Comparison of ENCODE assay signal across 11 mouse cellular contexts in the genomic region with DNA sequence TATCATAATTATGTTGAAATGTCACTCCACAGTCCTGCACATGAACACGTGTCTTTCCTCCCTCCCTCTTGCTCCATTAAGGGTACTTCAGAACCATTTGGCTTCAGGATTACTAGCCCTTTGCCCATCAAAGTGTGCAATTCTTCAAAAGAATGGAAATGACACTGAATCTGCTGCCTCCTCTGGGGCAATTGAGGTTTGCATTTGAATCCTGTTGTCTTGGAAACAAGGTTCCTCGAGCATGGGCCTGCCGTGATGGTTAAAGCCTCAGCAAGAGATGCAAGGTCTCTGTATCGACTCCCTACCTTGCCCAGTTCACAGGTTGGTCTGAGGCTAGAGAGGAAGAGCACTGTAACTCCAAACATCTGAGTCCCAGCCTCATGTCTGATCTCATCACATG.
"Had no signal": no experiment of that assay in that cellular context is flagged by ENCODE, and none has a peak within 500 bp of the region (broad histone marks: within the 10 kb centered on the region; RNA-seq: fewer than 3 reads in every experiment).

No protein-coding gene starts in this region.

- H3K9ac ChIP-seq: limb, embryonic 12.5 days; liver, embryonic 13.5 days; liver, postnatal 0 days; lung, embryonic 15.5 days had no signal

- ATAC-seq: liver, postnatal 0 days had no signal

- H3K36me3 ChIP-seq: limb, embryonic 12.5 days; liver, embryonic 13.5 days; lung, embryonic 15.5 days had no signal

- DNase-seq: kidney, adult 8-10 months; kidney, postnatal 25 days; layer of hippocampus, adult 9-11 months; liver; liver, embryonic 13.5 days; liver, postnatal 0 days; thymus, postnatal 4 days had no signal

- H3K27ac ChIP-seq: limb, embryonic 12.5 days; liver, embryonic 13.5 days; lung, embryonic 15.5 days; stomach, postnatal 0 days had no signal

- H3K9me3 ChIP-seq: limb, embryonic 12.5 days; liver, embryonic 13.5 days; lung, embryonic 15.5 days had no signal

- H3K4me3 ChIP-seq: limb, embryonic 12.5 days; liver, embryonic 13.5 days; lung, embryonic 15.5 days; myocyte had no signal

- H3K4me1 ChIP-seq: liver, embryonic 13.5 days had no signal

- H3K27me3 ChIP-seq: limb, embryonic 12.5 days; liver, embryonic 13.5 days; lung, embryonic 15.5 days had no signal

- H3K4me2 ChIP-seq: limb, embryonic 12.5 days; liver, embryonic 13.5 days; lung, embryonic 15.5 days had no signal
